Mouse (Mus musculus): ENCODE measurements around the gene Acoxl. TPM values are rescaled to one million over a fixed set of nuclear protein-coding genes. Genes with fewer than 3 reads are reported as not detected.
A peak's percentile ranks its signal among the peaks of the same experiment; 100 is the strongest.

Gene Acoxl
- polyA plus RNA-seq, 1 experiment from 2014 or later = not detected

- H3K4me3 ChIP-seq (replicated peaks; ENCODE audit: low read length) = no peak overlapping the region
- H3K9ac ChIP-seq (replicated peaks; ENCODE audit: low read depth, low read length) = no peak overlapping the region
- H3K27ac ChIP-seq (ENCODE audit: low read length) = no peak overlapping the region
- peaks cover 7% of the 10 kb centered on the region for H3K4me1 ChIP-seq (replicated peaks; ENCODE audit: control insufficient read depth, insufficient read depth, low read length)
- H3K27me3 ChIP-seq (replicated peaks; ENCODE audit: control insufficient read depth, insufficient read depth, low read length) = no peaks in the 10 kb centered on the region
- H3K36me3 ChIP-seq (ENCODE audit: control insufficient read depth, insufficient read depth) = no peaks in the 10 kb centered on the region
- peak; percentile 9; the same call in 1 of the 2 replicates for ATAC-seq
- WGBS = 45% methylated on average over 11 of the region's 11 CpGs
- H3K9me3 ChIP-seq (ENCODE audit: control insufficient read depth, low read length) = no peaks in the 10 kb centered on the region
- H3K4me2 ChIP-seq (ENCODE audit: low read length) = no peak overlapping the region
Observed at GRCm38 (mm10) chr2:128169972-128170371, 331.3 kb downstream of the Acoxl start.

DNA sequence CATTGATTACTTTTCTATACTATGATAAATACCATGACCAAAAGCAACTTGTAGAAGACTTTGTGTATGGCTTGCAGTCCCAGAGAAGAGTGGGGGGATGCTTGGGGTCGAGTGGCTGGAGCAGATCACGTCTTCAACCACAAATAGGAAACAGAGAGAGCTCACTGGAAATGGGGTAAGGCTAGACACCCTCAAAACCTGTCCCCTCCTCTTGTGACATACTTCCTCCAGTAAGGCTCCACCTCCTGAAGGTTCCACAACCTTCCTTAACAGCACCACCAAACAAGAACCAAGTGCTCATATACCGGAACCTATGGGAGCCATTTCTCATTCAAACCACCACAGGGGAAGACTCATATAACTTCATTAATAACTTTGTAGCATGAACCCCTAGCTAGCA is 331.9 kb downstream of the Acoxl start:
- WGBS = 88% methylated on average over 3 of the region's 3 CpGs
- ATAC-seq = no peak
- no peaks in the 10 kb centered on the region for H3K9me3 ChIP-seq (ENCODE audit: control insufficient read depth, low read length)

GRCm38 (mm10) chr2:128172266-128172665 is 333.6 kb downstream of the Acoxl start:
- H3K27me3 ChIP-seq (replicated peaks; ENCODE audit: control insufficient read depth, insufficient read depth, low read length) = no peaks in the 10 kb centered on the region
- ATAC-seq = no peak
- 85% methylated on average over 5 of the region's 5 CpGs for WGBS
- no peak overlapping the region for H3K4me2 ChIP-seq (ENCODE audit: low read length)
- no peak overlapping the region for H3K9ac ChIP-seq (replicated peaks; ENCODE audit: low read depth, low read length)
- no peak overlapping the region for H3K27ac ChIP-seq (ENCODE audit: low read length)
- H3K9me3 ChIP-seq (ENCODE audit: control insufficient read depth, low read length) = no peaks in the 10 kb centered on the region
- no peaks in the 10 kb centered on the region for H3K36me3 ChIP-seq (ENCODE audit: control insufficient read depth, insufficient read depth)
- H3K4me3 ChIP-seq (replicated peaks; ENCODE audit: low read length) = no peak overlapping the region
- peaks cover 10% of the 10 kb centered on the region for H3K4me1 ChIP-seq (replicated peaks; ENCODE audit: control insufficient read depth, insufficient read depth, low read length)

More for the DNA sequence above, 331.9 kb downstream of the Acoxl start:
- Histone ChIP-seq H3K4me1 (replicated peaks; ENCODE audit: control insufficient read depth, insufficient read depth, low read length) (peaks cover 7% of the 10 kb centered on the region), H3K9ac (replicated peaks; ENCODE audit: low read depth, low read length) (no peak overlapping the region), H3K27me3 (replicated peaks; ENCODE audit: control insufficient read depth, insufficient read depth, low read length) (no peaks in the 10 kb centered on the region), H3K4me2 (ENCODE audit: low read length) (no peak overlapping the region), H3K4me3 (replicated peaks; ENCODE audit: low read length) (no peak overlapping the region), H3K36me3 (ENCODE audit: control insufficient read depth, insufficient read depth) (no peaks in the 10 kb centered on the region), H3K27ac (ENCODE audit: low read length) (no peak overlapping the region)

Small RNAs within 50 kb of the gene (microRNA-seq; reads per million reads assigned to microRNA genes)
- gene Gm22411 = not detected

Other genes with a start within 250 kb of the Acoxl start
- gene Mal, start 182.2 kb upstream of the Acoxl start, polyA plus RNA-seq (2015; fragmentation: Nextera tagmentation; extraction: Ambion mirVana) = 0.72 and 1.8 TPM in 2 replicates
- gene Mall, start 108.9 kb upstream of the Acoxl start, polyA plus RNA-seq (2015; fragmentation: Nextera tagmentation; extraction: Ambion mirVana) = 0.91 TPM in 2 replicates
- gene Nphp1, start 50.0 kb upstream of the Acoxl start, polyA plus RNA-seq (2015; fragmentation: Nextera tagmentation; extraction: Ambion mirVana) = 17.6 and 17.9 TPM in 2 replicates
- 29.5 and 30.1 TPM in 2 replicates for gene Mtln, start 46.4 kb upstream of the Acoxl start, polyA plus RNA-seq (2015; fragmentation: Nextera tagmentation; extraction: Ambion mirVana)
- 21.9 and 24.6 TPM in 2 replicates for gene Bub1, start 7.0 kb upstream of the Acoxl start, polyA plus RNA-seq (2015; fragmentation: Nextera tagmentation; extraction: Ambion mirVana)

Data from forebrain, embryonic 16.5 days (tissue).